9 mouse cellular contexts compared by ENCODE assay signal in genomic region chr3:58448230-58448629, GRCm38 (mm10). TPM values are rescaled to one million over a fixed set of nuclear protein-coding genes. Genes with fewer than 3 reads are reported as not detected.
A peak's percentile ranks its signal among the peaks of the same experiment; 100 is the strongest.
DNase-seq lines count a peak whose midpoint lies in the region; ATAC-seq and TF ChIP-seq lines count a peak whose summit lies in the region.
"Had no signal": no experiment of that assay in that cellular context is flagged by ENCODE, and none has a peak within 500 bp of the region (broad histone marks: within the 10 kb centered on the region; RNA-seq: fewer than 3 reads in every experiment).

No protein-coding gene starts in this region.

- H3K4me1 ChIP-seq in kidney, adult 2 months (ENCODE audit: control insufficient read depth, insufficient read depth, low read length): no peaks in the 10 kb centered on the region
- H3K4me1 ChIP-seq in kidney, embryonic 16.5 days (ENCODE audit: insufficient read depth, low read length): no peaks in the 10 kb centered on the region
- no peaks in the 10 kb centered on the region for H3K4me1 ChIP-seq in heart, embryonic 12.5 days (replicated peaks)

- TF ChIP-seq POLR2A in kidney, adult 2 months (IDR thresholded peaks at IDR 0.05; ENCODE audit: low read depth, low read length): no peak

- no peak overlapping the region for H3K27ac ChIP-seq in kidney, adult 2 months (ENCODE audit: insufficient read depth, low read depth, low read length)
- H3K27ac ChIP-seq in kidney, embryonic 16.5 days (ENCODE audit: low read length): no peak overlapping the region
- H3K27ac ChIP-seq in heart, embryonic 12.5 days (ENCODE audit: poor library complexity, severe bottlenecking): no peak overlapping the region

- H3K27me3 ChIP-seq in kidney, adult 2 months (replicated peaks; ENCODE audit: control insufficient read depth, insufficient read depth, low read length): no peaks in the 10 kb centered on the region
- no peaks in the 10 kb centered on the region for H3K27me3 ChIP-seq in kidney, embryonic 16.5 days (ENCODE audit: insufficient read depth, low read length)
- H3K27me3 ChIP-seq in heart, embryonic 12.5 days (replicated peaks): no peaks in the 10 kb centered on the region

- no peaks in the 10 kb centered on the region for H3K9me3 ChIP-seq in kidney, embryonic 16.5 days (ENCODE audit: low read length)
- H3K9me3 ChIP-seq in heart, embryonic 12.5 days (replicated peaks): no peaks in the 10 kb centered on the region

- DNase-seq in kidney, adult 2 months: peak; percentile 8
- peak; percentile 55 for DNase-seq in CD4-positive, CD25-positive, alpha-beta regulatory T cell, adult 2 months (ENCODE audit: low read depth, low spot score)
- peak; percentile 15 for DNase-seq in brain, adult 2 months (ENCODE audit: low read depth, low spot score)
- DNase-seq in mesoderm, embryonic 11.5 days (ENCODE audit: low read depth, low spot score): peak; percentile 6
- DNase-seq in right cerebral cortex, postnatal 36 days (ENCODE audit: low spot score in 2 of 2): no peak
- DNase-seq in cerebellum, postnatal 36 days: no peak

- H3K36me3 ChIP-seq in kidney, adult 2 months (ENCODE audit: control insufficient read depth, insufficient read depth, low read length): no peaks in the 10 kb centered on the region
- no peaks in the 10 kb centered on the region for H3K36me3 ChIP-seq in kidney, embryonic 16.5 days (ENCODE audit: insufficient read depth, low read length)
- H3K36me3 ChIP-seq in heart, embryonic 12.5 days: peaks cover 4% of the 10 kb centered on the region

- H3K4me3 ChIP-seq in kidney, adult 2 months (ENCODE audit: insufficient read depth, low read depth, low read length): no peak overlapping the region
- H3K4me3 ChIP-seq in kidney, embryonic 16.5 days (ENCODE audit: low read length): no peak overlapping the region
- H3K4me3 ChIP-seq in heart, embryonic 12.5 days: no peak overlapping the region

- WGBS in kidney, adult 2 months: 96% methylated on average over 2 of the region's 2 CpGs
- WGBS in kidney, embryonic 16.5 days: 97% methylated on average over 2 of the region's 2 CpGs
- 93% methylated on average over 2 of the region's 2 CpGs for WGBS in heart, embryonic 12.5 days

- ATAC-seq in kidney, embryonic 16.5 days (ENCODE audit: low FRiP score, low TSS enrichment): no peak
- ATAC-seq in heart, embryonic 12.5 days (ENCODE audit: insufficient number of reproducible peaks, low FRiP score): no peak
- ATAC-seq: hindbrain, embryonic 16.5 days had no signal

- H3K4me2 ChIP-seq in kidney, embryonic 16.5 days (replicated peaks; ENCODE audit: low read depth, low read length): no peak overlapping the region
- H3K4me2 ChIP-seq in heart, embryonic 12.5 days: no peak overlapping the region

- no peak overlapping the region for H3K9ac ChIP-seq in kidney, embryonic 16.5 days (replicated peaks; ENCODE audit: low read length)
- H3K9ac ChIP-seq in heart, embryonic 12.5 days: no peak overlapping the region

- TF ChIP-seq CTCF in kidney, adult 2 months (conservative IDR thresholded peaks at IDR 0.05; ENCODE audit: insufficient read depth, insufficient read length, low read depth, low read length): peak; percentile 44

RNA-seq across cellular contexts. Expression of gene Tsc22d2, which starts 33.7 kb away (rescaled TPM):
- polyA plus RNA-seq in kidney, adult 2 months (2012; rRNA removed): 8.4 and 11.3 TPM in 2 replicates
- polyA plus RNA-seq in kidney, embryonic 16.5 days (2015; fragmentation: Nextera tagmentation; extraction: Ambion mirVana): 7.5 and 8.8 TPM in 2 replicates
- polyA plus RNA-seq in heart, embryonic 12.5 days (2016; fragmentation: Nextera tagmentation; extraction: Ambion mirVana): 26.9 and 28.1 TPM in 2 replicates

Comparison
In these comparisons a context has a peak if more than half of its experiments do, and no peak if none do; other contexts are left out.
1. DNase-seq: peak in kidney, adult 2 months (single experiment), CD4-positive, CD25-positive, alpha-beta regulatory T cell, adult 2 months (single experiment), brain, adult 2 months (single experiment) and mesoderm, embryonic 11.5 days (single experiment); none in right cerebral cortex, postnatal 36 days (0 of 2) and cerebellum, postnatal 36 days (0 of 2).